Mouse (Mus musculus) liver, embryonic 13.5 days (tissue): ENCODE measurements around the gene Mab21l3. TPM values are rescaled to one million over a fixed set of nuclear protein-coding genes. Genes with fewer than 3 reads are reported as not detected.
A peak's percentile ranks its signal among the peaks of the same experiment; 100 is the strongest.

Experiments
- ATAC-seq: fragments of 200-750 bp; cut with Nextera tagmentation; 2 replicates; pipeline ENCODE4 v1.8.0; 2017; ENCODE audit warnings: low read depth, mild to moderate bottlenecking, moderate number of reproducible peaks, moderate library complexity
- DNase-seq: peaks from one replicate; pipeline ENCODE4 v3.0.0; 2022
- H3K27ac ChIP-seq: fragments of 300-500 bp; sonication (generic); 2 replicates; pipeline ENCODE4 v1.5.1; 2015; ENCODE audit warnings: moderate library complexity, mild to moderate bottlenecking, inconsistent platforms
- H3K27me3 ChIP-seq: fragments of 300-500 bp; sonication (generic); 2 replicates; pipeline ENCODE4 v1.6.1; 2015; ENCODE audit warnings: mild to moderate bottlenecking, inconsistent platforms
- H3K36me3 ChIP-seq: fragments of 300-500 bp; sonication (generic); 2 replicates; pipeline ENCODE4 v1.6.1; 2015; ENCODE audit warnings: mild to moderate bottlenecking, inconsistent platforms
- H3K4me1 ChIP-seq: fragments of 300-500 bp; sonication (generic); replicated peaks from 2 replicates; pipeline ENCODE4 v1.6.1; 2015; ENCODE audit warnings: inconsistent platforms
- H3K4me2 ChIP-seq: fragments of 300-500 bp; sonication (generic); 2 replicates; pipeline ENCODE4 v1.6.1; 2015; ENCODE audit warnings: inconsistent platforms, mild to moderate bottlenecking, moderate library complexity
- H3K4me3 ChIP-seq: fragments of 300-500 bp; sonication (generic); replicated peaks from 2 replicates; pipeline ENCODE4 v1.5.1; 2015; ENCODE audit warnings: mild to moderate bottlenecking, inconsistent platforms
- H3K9ac ChIP-seq: fragments of 300-500 bp; sonication (generic); 2 replicates; pipeline ENCODE4 v1.6.1; 2015; ENCODE audit warnings: mild to moderate bottlenecking, inconsistent platforms
- H3K9me3 ChIP-seq: fragments of 300-500 bp; sonication (generic); replicated peaks from 2 replicates; pipeline ENCODE4 v1.6.1; 2016; ENCODE audit warnings: inconsistent platforms
- WGBS: fragments of 180-500 bp; shearing (Covaris S2); methylation state at CpG from one replicate; pipeline ENCODE4 v1.1.7; 2015; ENCODE audit not compliant: insufficient replicate concordance; 5-methylcytosine and 5-hydroxymethylcytosine counted together
- polyA plus RNA-seq: library from polyadenylated mRNA; unstranded; fragments of >200 nt; fragmentation: Nextera tagmentation; extraction: Ambion mirVana; gene quantifications from 2 replicates; pipeline ENCODE4 v1.2.1, GENCODE M21; 2015

Mab21l3 gene
- polyA plus RNA-seq, 1 experiment from 2014 or later: 0.03 TPM

DNA sequence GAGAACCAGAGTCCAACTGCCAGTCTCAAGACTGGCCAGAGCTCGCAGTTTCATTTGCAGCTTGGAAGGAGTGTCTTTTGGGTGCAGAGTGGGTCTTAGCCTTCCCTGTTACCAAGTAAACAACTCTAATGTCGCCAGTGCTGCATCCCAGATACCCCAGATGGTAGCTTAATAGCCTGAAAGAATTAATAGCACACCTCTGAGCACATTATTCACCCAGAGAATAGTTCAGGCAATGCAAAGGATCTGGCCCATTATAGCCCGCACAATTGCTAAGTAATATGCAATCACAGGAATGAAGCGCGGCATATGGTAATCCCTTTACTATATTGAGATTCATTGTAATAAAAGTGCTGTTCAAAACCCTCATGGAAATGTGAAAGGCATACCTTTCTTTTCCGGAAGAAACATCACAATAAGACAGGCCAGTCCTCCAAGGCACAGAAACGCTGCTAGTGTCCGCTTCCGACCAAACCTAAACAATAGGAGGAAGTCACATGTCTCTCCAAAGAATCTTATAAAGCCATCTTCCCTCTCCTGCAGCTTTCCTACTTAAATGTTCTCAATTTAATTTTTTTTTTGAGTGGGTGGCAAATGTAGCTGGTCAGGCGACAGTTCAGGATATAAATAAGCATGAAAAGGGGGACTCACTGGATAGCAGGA, 26.6 kb upstream of the Mab21l3 start:
- H3K4me2 ChIP-seq: no peak overlapping the region
- H3K4me1 ChIP-seq: no peaks in the 10 kb centered on the region
- WGBS: 64% methylated on average over 10 of the region's 10 CpGs
- DNase-seq (no peak), ATAC-seq (no peak)
- H3K9me3 ChIP-seq: no peaks in the 10 kb centered on the region
- peak overlapping the region; percentile 19; the same call in 1 of the 2 replicates for H3K27ac ChIP-seq
- no peak overlapping the region for H3K9ac ChIP-seq
- no peaks in the 10 kb centered on the region for H3K27me3 ChIP-seq
- H3K36me3 ChIP-seq: no peaks in the 10 kb centered on the region
- no peak overlapping the region for H3K4me3 ChIP-seq

GRCm38 (mm10) chr3:101873061-101873675, 24.4 kb upstream of the Mab21l3 start:
- Histone ChIP-seq H3K36me3 (no peaks in the 10 kb centered on the region), H3K27ac (no peak overlapping the region), H3K9me3 (no peaks in the 10 kb centered on the region), H3K4me1 (no peaks in the 10 kb centered on the region), H3K4me3 (no peak overlapping the region), H3K27me3 (no peaks in the 10 kb centered on the region), H3K4me2 (no peak overlapping the region), H3K9ac (no peak overlapping the region)
- WGBS: 75% methylated on average over 7 of the region's 7 CpGs
- no peak for ATAC-seq
- no peak for DNase-seq

GRCm38 (mm10) chr3:101871951-101872350, 23.2 kb upstream of the Mab21l3 start:
- 72% methylated on average over 9 of the region's 9 CpGs for WGBS
- Histone ChIP-seq H3K4me1 (no peaks in the 10 kb centered on the region), H3K4me3 (no peak overlapping the region), H3K4me2 (no peak overlapping the region), H3K27me3 (no peaks in the 10 kb centered on the region), H3K9ac (no peak overlapping the region), H3K36me3 (no peaks in the 10 kb centered on the region), H3K27ac (no peak overlapping the region), H3K9me3 (no peaks in the 10 kb centered on the region)
- ATAC-seq: no peak
- DNase-seq: no peak

GRCm38 (mm10) chr3:101867001-101867421, 18.3 kb upstream of the Mab21l3 start:
- Histone ChIP-seq H3K4me3 (no peak overlapping the region), H3K27me3 (no peaks in the 10 kb centered on the region), H3K36me3 (no peaks in the 10 kb centered on the region), H3K9ac (no peak overlapping the region), H3K9me3 (no peaks in the 10 kb centered on the region), H3K4me1 (no peaks in the 10 kb centered on the region), H3K4me2 (no peak overlapping the region), H3K27ac (no peak overlapping the region)
- ATAC-seq: no peak
- 73% methylated on average over 4 of the region's 4 CpGs for WGBS
- DNase-seq: no peak

GRCm38 (mm10) chr3:101861856-101862255, 13.1 kb upstream of the Mab21l3 start:
- ATAC-seq (no peak), DNase-seq (no peak)
- Histone ChIP-seq H3K4me2 (no peak overlapping the region), H3K36me3 (no peaks in the 10 kb centered on the region), H3K4me1 (no peaks in the 10 kb centered on the region), H3K4me3 (no peak overlapping the region), H3K27ac (no peak overlapping the region), H3K27me3 (no peaks in the 10 kb centered on the region), H3K9me3 (no peaks in the 10 kb centered on the region), H3K9ac (no peak overlapping the region)
- 54% methylated on average over 3 of the region's 3 CpGs for WGBS

- H3K36me3 ChIP-seq: no peaks in the 10 kb centered on the region
- 69% methylated on average over 7 of the region's 7 CpGs for WGBS
- no peaks in the 10 kb centered on the region for H3K9me3 ChIP-seq
- H3K4me3 ChIP-seq: no peak overlapping the region
- no peaks in the 10 kb centered on the region for H3K27me3 ChIP-seq
- ATAC-seq: no peak
- no peak overlapping the region for H3K9ac ChIP-seq
- H3K4me2 ChIP-seq: no peak overlapping the region
- DNase-seq: no peak
- no peak overlapping the region for H3K27ac ChIP-seq
- no peaks in the 10 kb centered on the region for H3K4me1 ChIP-seq
Measured at GRCm38 (mm10) chr3:101860151-101860550, 11.4 kb upstream of the Mab21l3 start.

GRCm38 (mm10) chr3:101859740-101860139, 11.0 kb upstream of the Mab21l3 start:
- ATAC-seq (no peak), DNase-seq (no peak)
- Histone ChIP-seq H3K27ac (no peak overlapping the region), H3K9ac (no peak overlapping the region), H3K4me1 (no peaks in the 10 kb centered on the region), H3K27me3 (no peaks in the 10 kb centered on the region), H3K9me3 (no peaks in the 10 kb centered on the region), H3K4me2 (no peak overlapping the region), H3K4me3 (no peak overlapping the region), H3K36me3 (no peaks in the 10 kb centered on the region)
- WGBS: 73% methylated on average over 7 of the region's 7 CpGs

DNA sequence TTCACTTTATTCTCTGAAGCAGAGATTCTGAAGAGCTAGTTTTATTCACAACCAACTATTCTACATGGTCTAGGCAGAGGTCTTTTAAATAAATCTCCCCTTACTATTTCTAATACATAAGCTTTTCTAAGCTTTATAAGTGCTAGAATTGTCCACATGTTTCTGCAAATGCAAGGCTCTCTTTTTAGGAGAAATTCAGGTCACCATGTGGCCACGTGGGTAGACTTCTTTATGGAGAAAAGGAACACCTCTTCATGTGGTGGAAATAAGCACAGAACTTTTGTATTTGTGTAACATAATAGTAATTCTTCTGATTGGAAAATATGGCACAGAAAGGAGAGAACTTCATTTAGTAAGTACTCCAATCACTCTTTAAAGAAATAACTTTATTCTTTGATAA, 5.3 kb upstream of the Mab21l3 start:
- ATAC-seq (no peak), DNase-seq (no peak)
- H3K4me1 ChIP-seq: no peaks in the 10 kb centered on the region
- no peak overlapping the region for H3K9ac ChIP-seq
- H3K9me3 ChIP-seq: no peaks in the 10 kb centered on the region
- 38% methylated on average over 1 of the region's 1 CpGs for WGBS
- no peak overlapping the region for H3K4me3 ChIP-seq
- no peaks in the 10 kb centered on the region for H3K36me3 ChIP-seq
- no peaks in the 10 kb centered on the region for H3K27me3 ChIP-seq
- no peak overlapping the region for H3K4me2 ChIP-seq
- H3K27ac ChIP-seq: no peak overlapping the region

- ATAC-seq (no peak), DNase-seq (no peak)
- H3K9me3 ChIP-seq: no peaks in the 10 kb centered on the region
- no peak overlapping the region for H3K9ac ChIP-seq
- H3K4me3 ChIP-seq: no peak overlapping the region
- no peak overlapping the region for H3K4me2 ChIP-seq
- H3K4me1 ChIP-seq: no peaks in the 10 kb centered on the region
- H3K27me3 ChIP-seq: no peaks in the 10 kb centered on the region
- 59% methylated on average over 6 of the region's 6 CpGs for WGBS
- no peaks in the 10 kb centered on the region for H3K36me3 ChIP-seq
- no peak overlapping the region for H3K27ac ChIP-seq
Measured at GRCm38 (mm10) chr3:101851363-101851762, 2.6 kb upstream of the Mab21l3 start.

DNA sequence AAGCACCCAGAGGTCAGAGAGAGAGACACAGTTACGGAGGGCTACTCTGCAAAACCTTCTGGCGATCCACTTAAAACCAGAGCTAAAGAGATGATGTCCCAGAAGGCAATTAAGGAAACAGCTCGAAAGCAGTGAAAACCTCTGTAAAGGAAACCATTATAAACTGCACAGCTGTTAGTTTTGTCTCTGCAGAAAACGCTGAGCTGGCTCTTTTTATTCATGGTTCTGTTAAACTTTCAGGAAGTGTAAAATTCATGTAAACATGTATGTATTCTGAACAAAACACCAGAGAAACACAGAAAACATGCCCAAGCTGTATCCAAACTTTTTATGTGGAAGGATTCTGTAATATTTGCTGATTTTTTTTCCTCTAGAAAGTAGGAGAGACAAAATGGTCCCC, 2.7 kb downstream of the Mab21l3 start:
- no peaks in the 10 kb centered on the region for H3K36me3 ChIP-seq
- 56% methylated on average over 4 of the region's 4 CpGs for WGBS
- no peaks in the 10 kb centered on the region for H3K4me1 ChIP-seq

DNA sequence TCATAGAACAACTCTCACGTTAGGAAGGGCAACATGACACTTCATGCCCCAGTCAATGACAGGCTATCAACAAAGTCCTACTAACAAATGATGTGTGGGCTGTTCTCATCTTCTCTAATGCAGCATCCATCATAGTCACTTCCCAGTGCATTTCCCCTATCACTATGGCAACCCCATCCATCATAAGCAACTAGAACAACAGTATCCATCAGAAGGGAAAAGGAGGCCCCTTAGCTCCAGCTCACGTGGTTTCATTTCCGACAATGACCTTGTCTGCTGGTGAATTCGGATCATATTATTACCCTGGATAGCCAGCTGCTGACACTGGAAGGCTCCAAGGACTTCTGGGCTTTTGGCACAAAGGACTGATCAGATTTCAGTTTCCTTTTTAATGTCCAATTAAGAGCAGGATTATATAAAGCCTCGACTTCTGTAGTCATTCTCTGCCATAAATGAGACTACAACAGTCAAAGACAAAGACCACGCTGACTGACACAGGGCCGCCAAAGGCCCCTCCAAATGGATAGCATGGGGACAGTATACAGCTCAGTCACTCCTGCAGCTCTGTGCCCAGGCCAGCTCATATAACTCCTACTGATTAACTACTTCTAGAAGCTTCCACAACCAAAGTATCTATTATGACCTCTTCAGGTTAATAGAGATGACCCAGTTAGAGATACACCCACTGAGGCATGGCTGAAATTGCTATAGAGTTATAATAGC, 6.2 kb downstream of the Mab21l3 start:
- H3K27ac ChIP-seq: no peak overlapping the region
- ATAC-seq (no peak), DNase-seq (no peak)
- H3K4me3 ChIP-seq: no peak overlapping the region
- H3K27me3 ChIP-seq: no peaks in the 10 kb centered on the region
- no peak overlapping the region for H3K4me2 ChIP-seq
- no peak overlapping the region for H3K9ac ChIP-seq
- 69% methylated on average over 7 of the region's 7 CpGs for WGBS
- H3K4me1 ChIP-seq: no peaks in the 10 kb centered on the region
- H3K9me3 ChIP-seq: no peaks in the 10 kb centered on the region
- no peaks in the 10 kb centered on the region for H3K36me3 ChIP-seq

More for the DNA sequence above, 2.7 kb downstream of the Mab21l3 start:
- no peak for DNase-seq
- ATAC-seq: no peak
- H3K9ac ChIP-seq: no peak overlapping the region
- H3K4me2 ChIP-seq: no peak overlapping the region
- no peak overlapping the region for H3K4me3 ChIP-seq
- no peaks in the 10 kb centered on the region for H3K9me3 ChIP-seq
- H3K27ac ChIP-seq: no peak overlapping the region
- H3K27me3 ChIP-seq: no peaks in the 10 kb centered on the region
